Mouse (Mus musculus) MEL (cell line): ENCODE results near the gene Fasn. TPM values are rescaled to one million over a fixed set of nuclear protein-coding genes. Genes with fewer than 3 reads are reported as not detected.

Experiments used
- DNase-seq: peaks from one replicate; pipeline ENCODE4 v3.0.0; 2011; ENCODE audit warnings: low read depth, low spot score
- H3K27ac ChIP-seq: 2 replicates; pipeline ENCODE4 v1.5.1; 2012; ENCODE audit warnings: low read depth, mild to moderate bottlenecking, control low read depth, low read length, moderate library complexity; ENCODE audit not compliant: control insufficient read depth
- H3K27me3 ChIP-seq, 2 experiments: fragments of 150-350 bp in 1 of 2; sonication (generic) in 1 of 2; 2 replicates each; pipeline ENCODE4 v1.6.1; 2012; ENCODE audit warnings: low read length in 2 of 2, mild to moderate bottlenecking in 2 of 2, improper control_type of control experiment in 1 of 2, moderate library complexity in 1 of 2; ENCODE audit not compliant: insufficient read depth in 2 of 2, control insufficient read depth in 1 of 2
- H3K36me3 ChIP-seq, 2 experiments: 2 replicates each; pipeline ENCODE4 v1.6.1; 2012 to 2014; ENCODE audit warnings: low read length in 2 of 2, improper control_type of control experiment in 1 of 2, inconsistent platforms in 1 of 2, mild to moderate bottlenecking in 1 of 2; ENCODE audit not compliant: insufficient read depth in 2 of 2, control insufficient read depth in 1 of 2
- H3K4me1 ChIP-seq, 2 experiments: fragments of 150-350 bp in 1 of 2; sonication (generic) in 1 of 2; 2 replicates each; pipeline ENCODE4 v1.6.1; 2012; ENCODE audit warnings: low read length in 2 of 2, improper control_type of control experiment in 1 of 2, mild to moderate bottlenecking in 1 of 2; ENCODE audit not compliant: insufficient read depth in 2 of 2, control insufficient read depth in 1 of 2
- H3K4me3 ChIP-seq, 2 experiments: fragments of 150-350 bp in 1 of 2; sonication (generic) in 1 of 2; 2 replicates each; pipeline ENCODE4 v1.5.1; 2012; ENCODE audit warnings: low read depth in 2 of 2, low read length in 2 of 2, mild to moderate bottlenecking in 2 of 2, moderate library complexity in 2 of 2, control low read depth in 1 of 2, improper control_type of control experiment in 1 of 2; ENCODE audit not compliant: control insufficient read depth in 1 of 2, insufficient read depth in 1 of 2
- H3K79me2 ChIP-seq: 2 replicates; pipeline ENCODE4 v1.6.1; 2012; ENCODE audit warnings: mild to moderate bottlenecking, low read length, moderate library complexity; ENCODE audit not compliant: control insufficient read depth, poor library complexity, insufficient read depth
- H3K9ac ChIP-seq: 2 replicates; pipeline ENCODE4 v1.6.1; 2012; ENCODE audit warnings: low read depth, mild to moderate bottlenecking, control low read depth, low read length, moderate library complexity; ENCODE audit not compliant: control insufficient read depth, poor library complexity, severe bottlenecking
- H3K9me3 ChIP-seq: fragments of 150-350 bp; sonication (generic); replicated peaks from 2 replicates; pipeline ENCODE4 v1.6.1; 2012; ENCODE audit warnings: mild to moderate bottlenecking, low read length, improper control_type of control experiment, moderate library complexity; ENCODE audit not compliant: insufficient read depth
- BHLHE40 ChIP-seq: IDR thresholded peaks from 2 replicates; pipeline ENCODE4 v1.6.1; 2012; ENCODE audit warnings: low read depth, mild to moderate bottlenecking, inconsistent platforms, low read length, improper control_type of control experiment, borderline replicate concordance
- ELF1 ChIP-seq: IDR thresholded peaks from 2 replicates; pipeline ENCODE4 v1.6.1; 2014; ENCODE audit warnings: low read depth, mild to moderate bottlenecking, inconsistent platforms, low read length, improper control_type of control experiment, moderate library complexity
- JUND ChIP-seq: IDR thresholded peaks from 2 replicates; pipeline ENCODE4 v1.6.1; 2011; ENCODE audit warnings: low read depth, mild to moderate bottlenecking, improper control_type of control experiment, low read length
- KAT2A ChIP-seq: conservative IDR thresholded peaks from 2 replicates; pipeline ENCODE4 v1.6.1; 2012; ENCODE audit warnings: low read depth, low read length, improper control_type of control experiment, inconsistent platforms
- MAFK ChIP-seq: IDR thresholded peaks from 2 replicates; pipeline ENCODE4 v1.6.1; 2011; ENCODE audit warnings: low read depth, mild to moderate bottlenecking, low read length, improper control_type of control experiment, borderline replicate concordance
- MAX ChIP-seq: IDR thresholded peaks from 2 replicates; pipeline ENCODE4 v1.6.1; 2011; ENCODE audit warnings: low read length, improper control_type of control experiment
- MAZ ChIP-seq: IDR thresholded peaks from 2 replicates; pipeline ENCODE4 v1.6.1; 2012; ENCODE audit warnings: low read depth, mild to moderate bottlenecking, inconsistent platforms, low read length, improper control_type of control experiment
- POLR2A ChIP-seq, 2 experiments: IDR thresholded peaks; 2 replicates each; pipeline ENCODE4 v1.6.1; 2011 to 2012; ENCODE audit warnings: low read length in 2 of 2, mild to moderate bottlenecking in 2 of 2, control low read depth in 1 of 2, improper control_type of control experiment in 1 of 2, low read depth in 1 of 2, moderate library complexity in 1 of 2; ENCODE audit not compliant: control insufficient read depth in 1 of 2, insufficient read depth in 1 of 2, poor library complexity in 1 of 2
- POLR2AphosphoS5 ChIP-seq: IDR thresholded peaks from 2 replicates; pipeline ENCODE4 v1.6.1; 2012; ENCODE audit warnings: low read depth, borderline replicate concordance, mild to moderate bottlenecking, inconsistent platforms, low read length, moderate library complexity, mixed read lengths
- RAD21 ChIP-seq: IDR thresholded peaks from 2 replicates; pipeline ENCODE4 v1.6.1; 2011; ENCODE audit warnings: mild to moderate bottlenecking, low read depth, low read length, improper control_type of control experiment
- SIN3A ChIP-seq: IDR thresholded peaks from 2 replicates; pipeline ENCODE4 v1.6.1; 2012; ENCODE audit warnings: low read length, improper control_type of control experiment, inconsistent platforms
- TAL1 ChIP-seq: IDR thresholded peaks from 2 replicates; pipeline ENCODE4 v1.6.1; 2012; ENCODE audit warnings: mild to moderate bottlenecking, inconsistent platforms, low read length, moderate library complexity, mixed read lengths
- TBP ChIP-seq: IDR thresholded peaks from 2 replicates; pipeline ENCODE4 v1.8.0; 2011; ENCODE audit warnings: low read depth, low read length, improper control_type of control experiment
- TCF12 ChIP-seq: IDR thresholded peaks from 2 replicates; pipeline ENCODE4 v1.6.1; 2014; ENCODE audit warnings: low read depth, mild to moderate bottlenecking, inconsistent platforms, low read length, improper control_type of control experiment, moderate library complexity
- USF1 ChIP-seq: IDR thresholded peaks from 2 replicates; pipeline ENCODE4 v1.6.1; 2014; ENCODE audit warnings: low read depth, mild to moderate bottlenecking, inconsistent platforms, low read length, improper control_type of control experiment, moderate library complexity
- USF2 ChIP-seq, 2 experiments: IDR thresholded peaks; 2 replicates each; pipeline ENCODE4 v1.6.1; 2011 to 2012; ENCODE audit warnings: improper control_type of control experiment in 2 of 2, low read length in 2 of 2, borderline replicate concordance in 1 of 2, inconsistent platforms in 1 of 2, low read depth in 1 of 2, mild to moderate bottlenecking in 1 of 2; ENCODE audit not compliant: insufficient read depth in 1 of 2
- ZKSCAN1 ChIP-seq: IDR thresholded peaks from 2 replicates; pipeline ENCODE4 v1.6.1; 2012; ENCODE audit warnings: low read depth, mild to moderate bottlenecking, inconsistent platforms, low read length, improper control_type of control experiment, moderate library complexity
- ZMIZ1 ChIP-seq: IDR thresholded peaks from 2 replicates; pipeline ENCODE4 v1.6.1; 2012; ENCODE audit warnings: low read depth, mild to moderate bottlenecking, inconsistent platforms, low read length, improper control_type of control experiment, moderate library complexity
- ZNF384 ChIP-seq: IDR thresholded peaks from 2 replicates; pipeline ENCODE4 v1.6.1; 2012; ENCODE audit warnings: low read depth, mild to moderate bottlenecking, inconsistent platforms, low read length, improper control_type of control experiment
- polyA plus RNA-seq, 2 experiments: library from polyadenylated mRNA; stranded (reverse) in 1 of 2; unstranded in 1 of 2; fragments of >175 nt in 1 of 2; fragments of >200 nt in 1 of 2; gene quantifications; 2 replicates each; pipeline versions ENCODE4 v1.2.1 to v1.2.4; 2012; ENCODE audit warnings: low replicate concordance in 2 of 2, low read depth in 1 of 2; ENCODE audit not compliant: insufficient read length in 2 of 2, insufficient read depth in 1 of 2, missing spikeins in 1 of 2
- total RNA-seq: library from RNA; depleted of rRNA; stranded (reverse); fragments of 300-350 nt; gene quantifications from 2 replicates; pipeline ENCODE4 v1.2.3, GENCODE M21; 2012

Gene Fasn
- total and polyA plus RNA-seq, 3 experiments: 256 to 342 (median 313) TPM

GRCm38 (mm10) chr11:120817358-120817757 is 7.0 kb downstream of the Fasn start:
- no peak for TF ChIP-seq TAL1
- no peak for TF ChIP-seq POLR2AphosphoS5
- no peak for TF ChIP-seq ELF1
- no peak for TF ChIP-seq POLR2A (IDR thresholded peaks at IDR 0.05; ENCODE audit: control insufficient read depth in 1 of 2, insufficient read depth in 1 of 2, low read depth in 1 of 2, low read length in 2 of 2, poor library complexity in 1 of 2)
- TF ChIP-seq ZNF384: no peak
- TF ChIP-seq ZMIZ1: no peak
- no peak for TF ChIP-seq USF1
- peaks cover 10 to 31% of the 10 kb centered on the region in 2 experiments for H3K36me3 ChIP-seq

GRCm38 (mm10) chr11:120812068-120812467 is 12.3 kb downstream of the Fasn start:
- Histone ChIP-seq H3K4me1 (no peaks in the 10 kb centered on the region), H3K4me3 (no peak overlapping the region), H3K27ac (no peak overlapping the region), H3K9ac (no peak overlapping the region), H3K36me3 (peaks cover 0 to 28% of the 10 kb centered on the region in 2 experiments; a peak in 2 of 4 replicates), H3K79me2 (no peaks in the 10 kb centered on the region), H3K27me3 (no peaks in the 10 kb centered on the region), H3K9me3 (no peaks in the 10 kb centered on the region)
- TF ChIP-seq ZKSCAN1 (no peak), MAFK (no peak), TBP (no peak), MAX (no peak), POLR2AphosphoS5 (no peak), RAD21 (no peak), SIN3A (no peak), TCF12 (no peak), JUND (no peak), USF2 (IDR thresholded peaks at IDR 0.05; ENCODE audit: borderline replicate concordance in 1 of 2, insufficient read depth in 1 of 2, low read depth in 1 of 2, low read length in 2 of 2) (no peak), MAZ (no peak), KAT2A (no peak), BHLHE40 (no peak)
- DNase-seq: no peak

More at GRCm38 (mm10) chr11:120817358-120817757, 7.0 kb downstream of the Fasn start:
- H3K79me2 ChIP-seq: peaks cover 29% of the 10 kb centered on the region
- DNase-seq: no peak
- no peak overlapping the region for H3K9ac ChIP-seq
- H3K27me3 ChIP-seq: no peaks in the 10 kb centered on the region
- H3K4me3 ChIP-seq: no peak overlapping the region
- no peak overlapping the region for H3K27ac ChIP-seq
- no peaks in the 10 kb centered on the region for H3K9me3 ChIP-seq
- peaks cover 0 to 12% of the 10 kb centered on the region in 2 experiments; a peak in 3 of 4 replicates for H3K4me1 ChIP-seq
